Mouse (Mus musculus) cerebellum, adult 2 months (tissue): ENCODE measurements around the gene Spert.

Source experiments
- CTCF ChIP-seq: fragments of 200-500 bp; IDR thresholded peaks from 2 replicates; pipeline ENCODE4 v1.5.1; 2011; ENCODE audit warnings: low read depth, mild to moderate bottlenecking, control low read depth, low read length, moderate library complexity, borderline replicate concordance; ENCODE audit not compliant: insufficient read depth
- POLR2A ChIP-seq: fragments of 200-500 bp; IDR thresholded peaks from 2 replicates; pipeline ENCODE4 v1.6.1; 2011; ENCODE audit warnings: low read length, control low read depth, borderline replicate concordance; ENCODE audit not compliant: insufficient read depth

DNA sequence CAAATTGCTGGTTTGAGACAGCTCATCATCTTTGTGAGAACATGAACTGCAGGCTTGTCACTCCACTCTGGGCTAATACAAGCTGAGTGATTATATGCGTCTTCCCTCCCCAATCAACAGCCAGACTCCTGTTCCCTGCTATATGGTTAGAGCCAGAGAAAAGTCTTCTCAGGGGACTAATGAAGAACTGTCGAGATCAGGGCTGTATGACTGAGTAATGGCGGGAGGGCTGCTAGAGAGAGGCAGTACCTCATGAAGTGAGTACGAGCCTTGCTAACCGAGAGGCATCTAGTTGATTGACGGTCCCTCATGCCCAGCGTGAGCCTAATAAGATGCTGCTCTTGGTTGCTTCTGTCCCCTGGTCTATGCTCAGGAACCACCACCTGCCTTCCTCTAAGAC, 30.1 kb upstream of the Spert start:
- TF ChIP-seq POLR2A = no peak
- no peak for TF ChIP-seq CTCF
